Mouse (Mus musculus): ENCODE data around the gene Hsd11b1. TPM values are rescaled to one million over a fixed set of nuclear protein-coding genes. Genes with fewer than 3 reads are reported as not detected.
A peak's percentile ranks its signal among the peaks of the same experiment; 100 is the strongest.
"Not testable (repeated sequence)": the region's sequence is repeated elsewhere in the genome, so short reads cannot be mapped to it uniquely, and the experiment has no call there.

Gene Hsd11b1
- total RNA-seq, 2 experiments from 2014 or later, result 42.9 to 52.8 TPM

DNA sequence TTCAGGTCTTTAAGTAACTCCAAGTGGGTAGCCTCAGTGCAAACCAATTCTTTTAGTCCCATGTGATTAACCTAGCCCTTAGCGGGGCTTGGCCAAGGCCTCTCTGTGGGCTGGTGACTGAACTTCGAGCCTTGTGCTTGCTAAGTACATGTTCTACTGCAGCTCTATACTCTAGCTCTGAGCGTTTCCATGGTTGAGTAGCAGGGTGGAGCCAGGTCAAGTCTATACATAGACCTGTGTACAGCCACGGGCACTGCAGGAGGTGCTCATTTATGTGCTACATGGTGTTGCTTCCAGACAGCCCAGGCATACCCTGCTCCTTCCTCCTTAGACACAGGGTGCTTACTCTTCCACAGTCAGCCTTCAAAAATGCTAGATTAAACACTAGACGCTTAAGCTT, 32.0 kb upstream of the Hsd11b1 start:
- no peak for TF ChIP-seq CTCF (conservative IDR thresholded peaks at IDR 0.05)
- no peak for DNase-seq (ENCODE audit: low spot score in 2 of 2)
- no peak overlapping the region for H3K4me3 ChIP-seq
- H3K27ac ChIP-seq, result no peak overlapping the region

DNA sequence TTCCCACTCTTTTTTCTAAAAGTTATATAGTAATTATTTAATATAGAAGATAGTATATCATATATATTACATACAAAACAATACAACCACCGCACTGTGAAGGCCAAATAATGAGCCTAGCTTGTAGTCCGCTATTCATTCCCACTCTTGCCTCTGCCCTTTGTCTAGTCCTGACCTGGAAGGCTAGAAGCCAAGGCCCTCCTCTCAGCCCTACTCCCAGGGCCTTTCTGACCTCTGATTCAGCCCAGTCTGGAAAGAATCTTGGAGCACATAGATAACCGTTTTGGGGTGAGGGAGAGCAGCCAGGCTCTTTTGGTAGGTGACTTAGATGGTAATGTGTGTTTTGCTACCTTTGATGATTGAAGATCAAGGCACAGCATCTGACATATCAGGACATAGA, 30.1 kb upstream of the Hsd11b1 start:
- Histone ChIP-seq H3K27ac (no peak overlapping the region), H3K4me3 (no peak overlapping the region)
- no peak for DNase-seq (ENCODE audit: low spot score in 2 of 2)
- no peak for TF ChIP-seq CTCF (conservative IDR thresholded peaks at IDR 0.05)

DNA sequence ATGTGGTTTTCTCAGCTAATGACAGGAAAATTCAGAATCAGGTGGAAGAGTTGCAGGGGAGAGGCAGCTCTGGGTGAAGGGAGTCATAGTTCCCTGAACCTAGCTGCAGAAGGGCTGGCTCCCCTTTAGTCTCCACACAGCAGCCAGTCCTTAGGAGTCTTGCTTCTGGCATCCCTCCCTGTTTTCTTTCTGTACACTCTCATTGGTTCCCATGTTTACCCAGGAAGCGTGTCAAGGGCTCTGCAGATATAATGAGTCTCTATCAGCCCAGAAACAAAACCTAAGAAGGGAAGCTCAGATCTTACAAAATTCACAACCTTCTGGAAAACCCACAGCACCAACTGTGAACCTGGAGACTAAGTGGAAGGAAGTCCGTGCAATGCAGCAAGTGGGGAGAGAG, 29.2 kb upstream of the Hsd11b1 start:
- no peak for DNase-seq (ENCODE audit: low spot score in 2 of 2)
- H3K4me3 ChIP-seq, result no peak overlapping the region
- no peak overlapping the region for H3K27ac ChIP-seq
- TF ChIP-seq CTCF (conservative IDR thresholded peaks at IDR 0.05), result no peak

- DNase-seq (ENCODE audit: low spot score in 2 of 2), result no peak
- no peak overlapping the region for H3K27ac ChIP-seq
- no peak for TF ChIP-seq CTCF (conservative IDR thresholded peaks at IDR 0.05)
- no peak overlapping the region for H3K4me3 ChIP-seq
Observed at GRCm38 (mm10) chr1:193290686-193291085, 26.8 kb upstream of the Hsd11b1 start.

GRCm38 (mm10) chr1:193289914-193290313, 26.0 kb upstream of the Hsd11b1 start:
- DNase-seq (ENCODE audit: low spot score in 2 of 2), result no peak
- Histone ChIP-seq H3K27ac (no peak overlapping the region), H3K4me3 (no peak overlapping the region)
- no peak for TF ChIP-seq CTCF (conservative IDR thresholded peaks at IDR 0.05)

- no peak overlapping the region for H3K27ac ChIP-seq
- no peak for TF ChIP-seq CTCF (conservative IDR thresholded peaks at IDR 0.05)
- no peak overlapping the region for H3K4me3 ChIP-seq
- no peak for DNase-seq (ENCODE audit: low spot score in 2 of 2)
Observed at GRCm38 (mm10) chr1:193289076-193289475, 25.2 kb upstream of the Hsd11b1 start.

DNA sequence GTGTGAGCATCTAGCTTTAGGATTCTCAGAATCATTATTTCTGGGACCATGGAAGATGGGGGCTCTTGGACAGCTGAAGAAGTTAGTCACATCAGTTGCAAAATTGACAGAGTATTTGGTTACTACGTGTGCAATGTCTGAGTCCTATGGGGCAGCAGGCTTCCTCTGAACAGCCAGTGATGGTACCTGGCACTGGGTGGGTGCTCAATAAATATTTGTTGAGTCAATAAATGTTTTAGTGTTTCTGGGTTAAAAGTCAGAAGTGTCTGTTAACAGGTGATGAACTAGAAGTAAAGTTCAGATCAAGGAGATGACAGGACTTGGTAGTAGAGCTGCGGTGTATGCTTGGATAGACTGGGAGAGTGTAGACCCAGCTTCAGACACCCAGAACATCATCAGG, 23.7 kb upstream of the Hsd11b1 start:
- no peak for TF ChIP-seq CTCF (conservative IDR thresholded peaks at IDR 0.05)
- no peak overlapping the region for H3K27ac ChIP-seq
- DNase-seq (ENCODE audit: low spot score in 2 of 2), result no peak
- no peak overlapping the region for H3K4me3 ChIP-seq

GRCm38 (mm10) chr1:193285766-193286325, 22.0 kb upstream of the Hsd11b1 start:
- not testable (repeated sequence) for H3K27ac ChIP-seq; H3K4me3 ChIP-seq; DNase-seq (ENCODE audit: low spot score in 2 of 2)

- DNase-seq (ENCODE audit: low spot score in 2 of 2), result no peak
- no peak for TF ChIP-seq CTCF (conservative IDR thresholded peaks at IDR 0.05)
- H3K27ac ChIP-seq, result no peak overlapping the region
- no peak overlapping the region for H3K4me3 ChIP-seq
Observed at GRCm38 (mm10) chr1:193284228-193284779, 20.4 kb upstream of the Hsd11b1 start.

GRCm38 (mm10) chr1:193281344-193281743, 17.5 kb upstream of the Hsd11b1 start:
- DNase-seq (ENCODE audit: low spot score in 2 of 2), result no peak
- Histone ChIP-seq H3K27ac (no peak overlapping the region), H3K4me3 (no peak overlapping the region)
- no peak for TF ChIP-seq CTCF (conservative IDR thresholded peaks at IDR 0.05)

GRCm38 (mm10) chr1:193279492-193279891, 15.6 kb upstream of the Hsd11b1 start:
- Histone ChIP-seq H3K27ac (no peak overlapping the region), H3K4me3 (no peak overlapping the region)
- no peak for TF ChIP-seq CTCF (conservative IDR thresholded peaks at IDR 0.05)
- DNase-seq (ENCODE audit: low spot score in 2 of 2), result no peak

GRCm38 (mm10) chr1:193278414-193279045, 14.7 kb upstream of the Hsd11b1 start:
- DNase-seq (ENCODE audit: low spot score in 2 of 2), result no peak
- no peak overlapping the region for H3K27ac ChIP-seq
- no peak for TF ChIP-seq CTCF (conservative IDR thresholded peaks at IDR 0.05)
- H3K4me3 ChIP-seq, result no peak overlapping the region

DNA sequence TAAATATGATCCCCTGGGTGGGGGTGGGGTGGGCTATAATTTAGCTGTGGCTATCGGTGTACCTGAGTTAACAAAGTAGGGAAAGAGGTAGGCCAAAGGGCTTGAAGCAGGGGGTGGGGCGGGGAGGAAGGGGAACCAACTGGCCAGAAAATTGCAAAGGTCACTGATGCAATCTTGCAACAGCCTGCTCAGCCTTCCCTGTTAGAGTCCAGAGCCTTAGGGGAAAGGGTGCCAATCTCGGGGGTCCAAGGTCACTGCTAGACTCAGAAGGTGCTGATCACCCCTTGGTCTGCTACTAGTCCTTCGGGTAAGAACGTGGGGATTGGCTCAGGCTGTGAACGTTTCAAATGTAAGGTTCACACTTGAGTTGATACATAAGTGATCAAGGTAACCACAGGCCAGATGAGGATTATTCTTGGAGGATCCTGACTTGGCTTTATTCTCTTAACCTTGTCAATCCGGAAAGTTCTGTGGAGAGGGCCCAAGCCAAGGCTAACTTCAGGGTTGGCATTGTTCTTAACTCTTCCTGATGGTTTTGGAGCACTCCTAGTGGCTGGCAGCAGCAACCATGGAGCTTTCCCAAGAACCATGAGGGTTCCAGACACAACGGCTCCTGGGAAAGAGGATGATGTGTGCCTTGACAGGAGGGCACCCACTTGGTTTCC, 10.7 kb upstream of the Hsd11b1 start:
- no peak overlapping the region for H3K4me3 ChIP-seq
- DNase-seq (ENCODE audit: low spot score in 2 of 2), result no peak

More for the DNA sequence above, 10.7 kb upstream of the Hsd11b1 start:
- 0 out of 2 replicates have a peak, but pooled peaks have one; percentile 15 for TF ChIP-seq CTCF (conservative IDR thresholded peaks at IDR 0.05)
- no peak overlapping the region for H3K27ac ChIP-seq
